Mouse (Mus musculus): ENCODE data around the gene Fubp1.

Fubp1 gene

DNA sequence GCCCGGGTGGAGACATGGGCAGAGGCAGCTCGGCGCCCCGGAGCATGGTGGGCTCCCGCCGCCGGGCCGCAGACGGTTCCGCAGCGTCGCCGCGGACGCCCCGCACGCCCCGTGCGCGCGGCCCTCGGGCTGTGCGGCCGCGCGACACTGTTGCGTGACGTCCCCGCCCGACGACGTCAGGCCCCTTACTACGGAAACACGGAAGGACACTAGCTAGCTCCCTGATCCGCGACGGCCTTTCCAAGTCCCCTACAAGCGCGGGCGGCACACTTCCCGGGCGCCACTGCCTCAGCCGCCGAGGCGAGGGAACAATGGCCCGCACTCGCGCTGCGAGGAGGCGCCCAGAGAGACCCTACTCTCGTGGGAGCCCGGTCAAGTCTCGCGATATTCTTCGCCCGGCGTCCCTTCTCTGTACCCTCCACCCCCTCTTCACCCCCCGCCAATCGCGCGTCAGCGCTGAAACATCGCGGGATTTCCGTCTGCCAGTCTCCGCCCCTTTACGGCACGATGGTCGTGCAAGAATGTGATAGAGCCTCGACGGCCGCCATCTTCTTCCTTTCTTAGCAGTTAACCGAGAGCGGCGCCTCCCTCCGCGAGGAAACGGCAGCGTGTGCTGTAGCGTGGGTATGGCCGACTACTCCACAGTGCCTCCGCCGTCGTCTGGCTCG, at the start of gene Fubp1, which contains the start of gene Dnajb4:
Gene Fubp1, plus strand, starts transcription at position 456 of the 668 bp plus-strand sequence.
Gene Dnajb4, minus strand, starts transcription at position 336 of the 668 bp plus-strand sequence.
- peak; percentile 99 to 100 for DNase-seq (ENCODE audit: low spot score in 2 of 2)

GRCm38 (mm10) chr3:152160607-152161006, 49.6 kb upstream of the Fubp1 start:
- DNase-seq (ENCODE audit: low spot score in 2 of 2): no peak

DNA sequence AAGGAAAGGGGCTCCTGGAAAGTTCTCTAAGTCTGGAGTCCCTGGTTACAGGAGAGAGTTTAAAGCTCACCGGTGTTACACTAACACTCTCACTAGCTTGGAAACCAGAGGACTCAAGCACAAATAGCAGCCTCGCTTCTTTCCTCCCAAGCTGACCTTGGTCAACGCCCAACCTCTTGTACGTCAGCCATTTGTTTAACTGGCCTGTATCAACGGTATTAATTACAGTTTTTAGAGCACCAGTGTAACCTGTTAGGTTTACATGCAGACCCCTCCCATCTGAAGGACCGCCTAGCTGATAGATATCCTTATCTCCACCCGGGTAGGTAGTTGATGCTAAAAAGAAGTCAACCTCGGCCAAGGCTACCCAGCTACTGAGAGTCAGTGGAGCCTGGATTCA, 46.9 kb upstream of the Fubp1 start:
- DNase-seq (ENCODE audit: low spot score in 2 of 2): no peak

GRCm38 (mm10) chr3:152165014-152165350, 45.2 kb upstream of the Fubp1 start:
- no peak for DNase-seq (ENCODE audit: low spot score in 2 of 2)

DNA sequence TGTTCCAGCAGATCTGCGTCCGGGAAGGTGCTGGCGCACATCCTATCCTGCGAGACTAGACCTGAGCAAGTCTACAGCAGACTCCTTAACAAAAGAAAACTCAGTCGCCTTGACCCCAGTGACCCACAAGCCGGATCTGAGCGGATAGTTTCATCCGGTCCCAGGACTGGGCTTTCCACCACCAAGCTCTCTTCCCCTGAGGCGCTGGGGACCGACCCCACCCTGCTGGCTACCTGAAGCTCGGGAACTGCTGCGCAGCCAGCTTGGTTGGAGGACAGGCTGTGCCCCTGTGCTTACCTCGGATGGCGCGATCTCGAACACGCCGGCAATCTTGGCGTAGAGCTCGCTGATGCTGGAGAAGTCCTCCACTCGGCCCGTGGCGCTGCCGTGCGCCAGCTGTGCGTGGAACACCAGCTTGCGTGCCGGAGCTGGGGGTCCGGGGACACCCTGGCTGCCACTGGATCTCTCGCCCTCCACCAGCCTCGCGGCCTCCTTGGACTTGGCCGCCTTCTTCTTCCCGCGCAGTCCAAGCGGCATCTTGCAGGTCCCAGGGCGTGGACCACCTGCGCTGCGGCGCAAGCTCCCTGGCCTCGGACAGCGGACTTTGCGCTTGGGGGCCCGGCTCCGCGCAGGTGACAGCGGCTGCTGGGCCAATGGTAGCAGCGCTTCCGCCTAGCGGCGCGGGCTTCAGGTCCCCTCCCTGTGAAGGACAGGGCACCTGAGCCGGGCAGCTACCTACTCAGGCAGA, 44.7 kb upstream of the Fubp1 start:
- peak; percentile 60 to 67 for DNase-seq (ENCODE audit: low spot score in 2 of 2)

DNA sequence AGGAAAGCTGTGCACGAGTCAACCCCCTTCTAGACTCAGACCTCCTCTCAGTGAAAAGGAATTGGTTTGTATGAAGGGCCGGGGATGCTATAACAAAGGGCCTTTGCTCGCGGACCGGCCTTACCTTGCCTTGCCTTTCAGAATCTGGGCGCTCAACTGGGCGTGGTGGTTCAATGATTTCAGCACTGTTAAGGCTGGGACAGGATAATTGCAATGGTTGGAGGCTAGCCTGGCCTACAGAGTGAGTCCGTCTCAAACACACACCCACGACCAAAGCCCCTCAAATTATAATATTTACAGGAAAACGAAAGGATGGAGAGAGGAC, 44.2 kb upstream of the Fubp1 start, which contains the start of gene Gipc2:
Gene Gipc2, minus strand, starts transcription at position 132 of the 325 bp plus-strand sequence.
- DNase-seq (ENCODE audit: low spot score in 2 of 2): no peak

DNA sequence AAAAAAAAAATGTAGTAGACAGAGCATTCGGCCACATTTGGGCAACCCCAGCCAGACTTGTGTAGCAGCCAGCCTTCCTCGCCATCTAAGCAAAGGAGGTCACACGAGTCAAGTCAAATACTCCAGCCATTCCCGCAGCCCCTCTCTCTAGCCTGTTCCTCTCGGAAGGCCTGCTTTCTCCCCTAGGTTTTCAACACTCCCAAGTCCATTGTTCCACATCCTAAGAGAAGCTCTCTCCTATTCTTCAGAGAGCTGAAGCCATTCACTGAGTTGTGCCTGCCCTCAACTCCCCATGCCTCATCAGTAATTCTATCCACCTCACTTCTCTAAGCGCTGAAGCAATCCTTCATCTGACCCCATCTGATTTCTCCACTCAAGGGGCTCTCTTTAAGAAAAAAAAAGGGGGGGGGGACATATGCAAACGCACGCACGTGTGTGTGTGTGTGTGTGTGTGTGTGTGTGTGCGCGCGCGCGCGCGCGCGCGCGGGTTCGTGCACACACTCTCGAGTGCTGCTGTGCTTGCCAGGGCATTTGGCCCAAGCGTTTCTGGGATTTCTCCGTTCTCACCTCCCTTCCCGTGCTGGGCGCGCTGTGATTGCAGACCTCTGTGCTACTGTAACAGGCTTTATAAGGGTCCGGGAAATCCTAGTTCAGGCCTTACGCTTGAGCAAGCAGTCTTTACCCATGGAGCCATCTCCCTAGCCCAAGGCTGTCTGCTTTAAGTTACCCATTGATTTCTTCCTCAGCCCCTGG, 43.3 kb upstream of the Fubp1 start:
- no peak for DNase-seq (ENCODE audit: low spot score in 2 of 2)

DNA sequence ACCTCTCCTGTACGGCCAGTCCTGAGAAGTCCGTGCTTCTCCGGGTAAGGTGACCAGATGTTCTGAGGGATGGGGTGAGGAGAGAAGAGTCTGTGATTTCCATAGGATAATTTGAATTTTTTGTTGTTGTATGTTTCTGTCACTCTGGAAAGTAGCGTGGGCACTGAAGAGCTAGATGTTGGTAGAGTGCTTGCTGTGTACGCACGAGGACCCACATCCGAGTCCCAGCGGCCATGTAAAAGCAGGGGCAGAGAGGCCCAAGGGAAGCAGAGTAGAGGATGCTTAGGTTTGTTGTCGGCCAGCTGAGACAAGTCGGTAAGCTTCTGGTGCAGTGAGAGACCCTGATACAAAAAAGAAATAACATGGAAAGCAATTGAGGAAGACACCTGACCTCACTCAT, 42.2 kb upstream of the Fubp1 start:
- DNase-seq (ENCODE audit: low spot score in 2 of 2): no peak

DNA sequence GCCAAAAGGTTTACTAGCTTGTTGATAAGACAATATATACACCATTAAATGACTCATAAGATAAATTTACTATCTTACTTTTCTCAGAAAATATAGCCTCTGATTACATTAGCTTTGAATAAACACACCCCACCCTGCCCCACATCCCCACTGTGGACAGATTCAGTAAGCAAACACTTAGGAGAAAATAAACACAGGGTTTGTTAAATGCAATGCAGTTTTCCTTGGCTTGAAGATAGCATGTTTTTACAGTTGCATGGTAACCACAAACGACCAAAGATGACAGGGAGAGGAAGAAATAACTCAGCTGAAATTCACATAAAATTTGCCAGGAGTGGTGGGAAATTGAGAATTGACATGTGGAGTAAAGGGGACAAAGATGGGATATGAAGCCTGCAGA, 39.8 kb upstream of the Fubp1 start:
- no peak for DNase-seq (ENCODE audit: low spot score in 2 of 2)

DNA sequence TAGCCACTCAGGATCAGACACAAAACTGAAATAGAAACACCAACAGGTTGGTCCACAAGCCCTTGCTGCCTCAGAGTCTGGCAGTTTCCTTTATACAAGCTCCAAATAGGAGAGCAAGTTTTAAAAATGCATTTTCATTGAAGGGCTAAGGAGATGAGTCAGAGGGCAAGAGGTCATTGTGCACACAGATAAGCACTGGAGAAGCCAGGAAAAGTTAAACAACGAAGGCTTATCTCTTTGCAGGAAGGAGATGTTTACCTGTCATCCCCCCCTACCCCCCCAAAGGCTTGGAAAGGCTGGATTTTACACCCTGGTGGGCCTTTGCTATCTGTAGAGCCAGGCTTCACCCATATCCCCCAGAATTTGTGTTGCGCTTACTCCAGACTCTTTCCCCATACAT, 39.0 kb upstream of the Fubp1 start:
- no peak for DNase-seq (ENCODE audit: low spot score in 2 of 2)

- DNase-seq (ENCODE audit: low spot score in 2 of 2): no peak
Observed at GRCm38 (mm10) chr3:152171862-152172261, 38.4 kb upstream of the Fubp1 start.

DNA sequence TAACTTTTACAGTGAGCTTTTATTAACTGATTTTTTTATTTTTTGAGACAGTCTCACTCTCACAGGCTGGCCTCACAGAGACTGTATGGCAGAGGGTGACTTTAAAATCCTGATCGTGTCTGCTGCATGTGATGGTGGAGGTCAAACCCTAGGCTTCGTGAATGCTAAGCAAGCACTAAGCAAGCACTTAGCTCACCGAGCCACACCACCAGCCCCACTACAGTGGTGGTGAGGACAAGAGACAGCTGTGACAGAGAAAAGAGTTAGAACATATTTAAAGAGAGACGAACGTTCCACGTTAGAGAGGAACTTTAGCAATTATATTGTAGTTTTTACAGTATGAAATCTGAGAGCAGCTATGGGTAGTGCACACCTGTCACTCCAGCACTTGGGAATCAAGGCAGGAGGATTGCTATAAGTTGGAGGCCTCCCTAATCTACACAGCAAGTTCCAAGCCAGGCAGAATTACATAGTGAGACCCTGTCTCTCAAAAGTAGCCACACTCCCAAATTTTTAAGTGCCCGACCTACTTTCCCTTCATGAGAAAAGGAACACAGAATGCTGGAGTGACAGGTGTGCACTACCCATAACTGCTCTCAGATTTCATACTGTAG, 37.8 kb upstream of the Fubp1 start:
- DNase-seq (ENCODE audit: low spot score in 2 of 2): no peak

GRCm38 (mm10) chr3:152178816-152179215, 31.4 kb upstream of the Fubp1 start:
- no peak for DNase-seq (ENCODE audit: low spot score in 2 of 2)

- DNase-seq (ENCODE audit: low spot score in 2 of 2): no peak
Observed at GRCm38 (mm10) chr3:152179285-152179684, 30.9 kb upstream of the Fubp1 start.

GRCm38 (mm10) chr3:152180624-152181023, 29.6 kb upstream of the Fubp1 start:
- DNase-seq (ENCODE audit: low spot score in 2 of 2): no peak

DNA sequence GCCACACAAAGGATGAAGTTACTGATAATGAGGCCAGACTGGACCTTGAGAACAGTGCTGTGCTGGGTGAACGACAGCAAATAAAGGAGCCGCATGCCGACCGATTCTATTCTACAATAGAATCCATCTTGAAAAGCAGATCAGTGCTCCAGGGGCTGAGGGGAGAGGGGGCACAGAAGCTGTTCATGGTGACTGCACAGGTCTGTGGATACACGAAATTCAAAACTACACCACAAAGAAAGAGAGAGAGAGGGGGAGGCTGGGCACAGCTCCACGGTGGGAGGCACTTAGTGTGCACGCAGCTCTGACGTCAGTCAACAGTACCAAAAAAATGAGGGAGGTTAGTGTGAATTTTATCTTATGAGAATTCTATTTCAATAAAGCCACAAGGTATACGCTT, 26.7 kb upstream of the Fubp1 start:
- no peak for DNase-seq (ENCODE audit: low spot score in 2 of 2)

GRCm38 (mm10) chr3:152186106-152186505, 24.1 kb upstream of the Fubp1 start:
- DNase-seq (ENCODE audit: low spot score in 2 of 2): peak in 1 of 2 experiments; percentile 28

DNA sequence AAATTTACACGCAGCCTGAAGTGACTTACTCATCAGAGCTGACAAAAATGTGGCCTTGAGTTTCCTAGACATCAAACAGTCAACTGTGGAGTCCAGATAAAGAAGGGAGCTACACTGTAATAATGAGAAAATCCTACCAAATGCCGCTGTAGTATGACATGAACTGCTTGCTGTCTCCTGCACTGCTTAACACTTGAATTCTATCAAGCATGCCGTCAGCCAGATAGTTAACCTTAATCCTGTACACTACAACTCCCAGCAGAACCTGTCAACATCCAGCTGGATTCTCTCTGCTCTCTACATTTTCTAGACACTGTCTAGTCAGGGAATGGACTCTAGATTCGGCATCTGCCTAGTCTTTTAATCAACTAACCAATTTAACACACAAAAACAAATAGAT, 20.9 kb upstream of the Fubp1 start:
- DNase-seq (ENCODE audit: low spot score in 2 of 2): no peak

GRCm38 (mm10) chr3:152190679-152191477, 19.3 kb upstream of the Fubp1 start:
- no peak for DNase-seq (ENCODE audit: low spot score in 2 of 2)

- DNase-seq (ENCODE audit: low spot score in 2 of 2): peak; percentile 58 to 61
Observed at GRCm38 (mm10) chr3:152191791-152192237, 18.4 kb upstream of the Fubp1 start.

GRCm38 (mm10) chr3:152192238-152192931, 17.8 kb upstream of the Fubp1 start:
- DNase-seq (ENCODE audit: low spot score in 2 of 2): peak in 1 of 2 experiments; percentile 24

Data from heart, adult 9 months (tissue).